Mouse (Mus musculus): ENCODE data around the gene Csmd2. TPM values are rescaled to one million over a fixed set of nuclear protein-coding genes. Genes with fewer than 3 reads are reported as not detected.

Gene Csmd2
- polyA plus RNA-seq (2014; fragmentation: Nextera tagmentation; extraction: Ambion mirVana) = 0.18 and 0.19 TPM in 2 replicates

DNA sequence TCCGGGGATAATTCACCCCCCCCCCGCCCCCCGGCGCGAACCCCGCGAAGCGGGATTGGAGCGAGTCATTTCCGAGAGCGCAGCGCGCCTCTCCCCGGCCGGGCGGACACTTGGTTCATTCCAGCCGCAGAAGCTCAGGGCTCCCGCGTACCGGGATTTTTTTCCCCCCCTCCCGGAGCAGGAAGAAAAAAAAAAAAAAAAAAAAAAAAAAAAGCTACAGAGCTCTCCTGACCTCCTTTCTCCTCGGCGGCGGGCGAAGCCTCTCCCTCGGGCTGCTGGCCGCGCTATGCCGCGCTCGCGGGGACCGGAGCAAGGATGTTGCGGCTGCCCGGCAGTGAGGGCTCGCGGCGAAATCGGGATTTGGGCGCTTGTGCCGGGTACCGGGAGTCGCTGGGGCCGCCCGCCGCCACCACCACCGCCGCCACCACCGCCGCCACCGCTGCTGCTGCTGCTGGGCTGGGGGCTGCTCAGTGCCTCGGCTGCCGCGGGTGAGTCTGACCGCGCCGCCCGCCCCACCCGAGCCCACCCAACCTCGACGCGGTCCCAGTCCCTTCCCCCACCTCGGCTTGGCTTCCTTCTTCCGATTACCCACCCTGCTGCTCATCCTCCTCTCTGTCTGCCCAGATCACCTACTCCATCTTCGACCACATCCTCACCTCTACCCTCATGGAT is at the start of gene Csmd2:
Gene Csmd2, plus strand, starts transcription at position 74 of the 672 bp plus-strand sequence.
- Histone ChIP-seq H3K27me3 (replicated peaks; ENCODE audit: control insufficient read depth, insufficient read depth, low read length) (peaks cover 68% of the 10 kb centered on the region), H3K4me2 (ENCODE audit: low read length) (peak within 1 kb of the TSS; percentile 67), H3K27ac (ENCODE audit: low read depth) (no peak within 1 kb of the TSS), H3K4me1 (replicated peaks; ENCODE audit: control insufficient read depth, insufficient read depth, low read length) (peaks cover 6% of the 10 kb centered on the region; the same call in 1 of the 2 replicates), H3K4me3 (ENCODE audit: low read depth, low read length) (peak within 1 kb of the TSS; percentile 38), H3K9me3 (ENCODE audit: control insufficient read depth, low read length) (no peaks in the 10 kb centered on the region), H3K36me3 (ENCODE audit: control insufficient read depth, insufficient read depth, low read length) (no peaks in the 10 kb centered on the region), H3K9ac (ENCODE audit: low read length) (0 out of 2 replicates have a peak within 1 kb of the TSS, but pooled peaks have one; percentile 20)
- WGBS = under 1% methylated on average over 51 of the region's 65 CpGs
- 0 out of 2 replicates have a peak, but pooled peaks have one; percentile 43 for ATAC-seq (replicated peaks; ENCODE audit: low FRiP score, low TSS enrichment, low read depth)
- peak; percentile 66 for DNase-seq (ENCODE audit: low spot score)

DNA sequence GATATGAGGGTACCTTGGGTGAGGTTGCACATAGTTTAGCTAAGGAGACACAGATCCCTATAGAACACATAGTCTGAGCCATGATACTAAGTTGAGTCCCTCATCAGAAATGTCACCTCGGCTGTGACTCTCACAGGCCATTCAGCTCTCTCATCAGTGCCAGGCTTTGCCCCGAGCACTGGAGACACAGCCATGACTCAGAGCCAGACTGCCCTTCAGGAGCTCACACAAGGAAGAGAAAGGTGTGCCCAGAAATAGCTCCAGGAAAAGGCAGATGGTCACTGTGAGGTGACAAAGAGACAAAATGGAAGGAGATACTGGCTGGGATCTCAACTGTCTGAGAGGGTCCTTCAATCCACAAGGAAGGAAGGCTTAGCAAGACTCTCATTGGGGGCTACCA is 40.0 kb upstream of the Csmd2 start:
- Histone ChIP-seq H3K4me3 (ENCODE audit: low read depth, low read length) (no peak overlapping the region), H3K4me1 (replicated peaks; ENCODE audit: control insufficient read depth, insufficient read depth, low read length) (no peaks in the 10 kb centered on the region), H3K9me3 (ENCODE audit: control insufficient read depth, low read length) (no peaks in the 10 kb centered on the region), H3K9ac (ENCODE audit: low read length) (no peak overlapping the region), H3K27me3 (replicated peaks; ENCODE audit: control insufficient read depth, insufficient read depth, low read length) (no peaks in the 10 kb centered on the region), H3K4me2 (ENCODE audit: low read length) (no peak overlapping the region), H3K27ac (ENCODE audit: low read depth) (no peak overlapping the region), H3K36me3 (ENCODE audit: control insufficient read depth, insufficient read depth, low read length) (no peaks in the 10 kb centered on the region)
- WGBS = 81% methylated on average over 2 of the region's 2 CpGs
- no peak for DNase-seq (ENCODE audit: low spot score)
- no peak for ATAC-seq (replicated peaks; ENCODE audit: low FRiP score, low TSS enrichment, low read depth)

DNA sequence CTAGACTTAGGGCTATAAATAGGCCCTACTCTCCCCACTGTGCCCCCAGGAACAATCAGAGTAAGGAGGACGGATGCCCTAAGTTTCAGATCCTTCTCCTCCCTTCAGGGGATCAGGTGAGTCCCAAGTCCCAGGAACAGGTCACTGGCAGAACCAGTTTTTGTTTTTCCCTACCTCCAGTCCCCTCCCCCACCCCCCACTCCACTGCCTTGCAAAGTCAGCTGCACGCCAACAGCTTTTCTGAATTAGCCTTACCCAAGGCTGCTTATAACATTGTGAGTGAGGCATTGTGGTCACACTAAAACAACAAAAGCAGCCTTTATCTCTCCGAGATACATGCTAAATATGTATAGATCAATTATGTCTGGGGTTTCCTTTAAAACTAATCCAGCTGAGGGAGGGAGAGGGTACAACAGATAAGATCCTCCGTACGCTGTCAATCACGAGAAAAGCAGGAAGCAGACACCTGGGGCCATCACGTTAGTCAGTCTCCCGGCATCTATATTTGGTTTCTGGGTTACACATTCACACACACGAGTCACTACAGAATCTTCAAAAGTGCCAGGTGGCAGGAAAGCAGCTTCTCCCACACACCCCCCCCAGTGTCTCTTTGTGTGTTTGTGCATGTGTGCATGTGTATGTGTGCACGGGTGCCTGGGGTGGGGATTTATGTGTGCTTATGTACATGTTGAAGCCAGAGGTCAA is 34.5 kb upstream of the Csmd2 start:
- no peak for DNase-seq (ENCODE audit: low spot score)
- H3K9me3 ChIP-seq (ENCODE audit: control insufficient read depth, low read length) = no peaks in the 10 kb centered on the region
- no peak for ATAC-seq (replicated peaks; ENCODE audit: low FRiP score, low TSS enrichment, low read depth)
- no peak overlapping the region for H3K9ac ChIP-seq (ENCODE audit: low read length)
- H3K4me3 ChIP-seq (ENCODE audit: low read depth, low read length) = no peak overlapping the region
- no peak overlapping the region for H3K4me2 ChIP-seq (ENCODE audit: low read length)
- no peaks in the 10 kb centered on the region for H3K36me3 ChIP-seq (ENCODE audit: control insufficient read depth, insufficient read depth, low read length)
- H3K4me1 ChIP-seq (replicated peaks; ENCODE audit: control insufficient read depth, insufficient read depth, low read length) = no peaks in the 10 kb centered on the region
- H3K27ac ChIP-seq (ENCODE audit: low read depth) = no peak overlapping the region
- H3K27me3 ChIP-seq (replicated peaks; ENCODE audit: control insufficient read depth, insufficient read depth, low read length) = no peaks in the 10 kb centered on the region
- 44% methylated on average over 10 of the region's 10 CpGs for WGBS

DNA sequence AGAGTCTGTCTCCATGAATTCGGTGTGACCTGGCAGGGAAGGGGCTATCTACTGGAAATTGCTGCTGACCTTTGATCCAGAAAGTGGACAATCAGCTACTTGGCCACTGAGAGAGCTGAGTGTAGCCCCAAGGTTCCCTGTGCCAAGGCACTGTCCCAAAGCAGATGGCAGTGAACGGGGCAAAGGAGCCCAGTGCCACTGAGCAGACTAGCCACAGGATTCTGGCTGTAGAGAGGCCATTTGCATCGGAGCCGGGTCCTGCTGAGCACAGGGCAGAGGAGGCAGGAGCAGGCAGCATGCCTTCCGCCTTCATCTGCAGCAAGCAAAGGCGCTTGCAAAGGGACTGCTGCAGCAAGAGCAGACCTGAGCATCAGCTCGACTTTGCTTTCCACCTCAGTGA is 18.6 kb upstream of the Csmd2 start:
- DNase-seq (ENCODE audit: low spot score) (no peak), ATAC-seq (replicated peaks; ENCODE audit: low FRiP score, low TSS enrichment, low read depth) (no peak)
- Histone ChIP-seq H3K36me3 (ENCODE audit: control insufficient read depth, insufficient read depth, low read length) (no peaks in the 10 kb centered on the region), H3K9ac (ENCODE audit: low read length) (no peak overlapping the region), H3K27me3 (replicated peaks; ENCODE audit: control insufficient read depth, insufficient read depth, low read length) (peaks cover 58% of the 10 kb centered on the region), H3K27ac (ENCODE audit: low read depth) (no peak overlapping the region), H3K4me3 (ENCODE audit: low read depth, low read length) (no peak overlapping the region), H3K9me3 (ENCODE audit: control insufficient read depth, low read length) (no peaks in the 10 kb centered on the region), H3K4me1 (replicated peaks; ENCODE audit: control insufficient read depth, insufficient read depth, low read length) (no peaks in the 10 kb centered on the region), H3K4me2 (ENCODE audit: low read length) (no peak overlapping the region)
- WGBS = 9% methylated on average over 7 of the region's 7 CpGs

DNA sequence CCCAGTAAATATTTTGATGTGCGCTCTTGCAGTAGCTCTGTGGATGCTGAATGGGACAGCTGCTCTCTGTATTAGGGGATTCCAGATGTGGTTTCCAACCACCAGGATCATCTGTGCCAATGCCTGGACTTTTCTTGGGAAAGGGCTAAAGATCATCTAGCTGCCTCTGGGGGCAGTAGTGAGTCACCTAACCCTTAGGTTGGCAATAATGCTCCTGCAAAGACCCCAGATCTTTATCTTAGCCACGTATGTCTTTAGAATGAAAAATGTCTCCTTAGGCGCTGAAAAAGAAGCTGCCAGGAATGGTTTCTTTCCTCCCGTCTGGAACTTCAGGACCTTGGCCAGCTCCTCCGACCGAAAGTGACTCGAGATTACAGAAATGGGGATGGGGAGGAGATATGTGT is 17.6 kb upstream of the Csmd2 start:
- Histone ChIP-seq H3K27me3 (replicated peaks; ENCODE audit: control insufficient read depth, insufficient read depth, low read length) (peaks cover 58% of the 10 kb centered on the region), H3K4me1 (replicated peaks; ENCODE audit: control insufficient read depth, insufficient read depth, low read length) (no peaks in the 10 kb centered on the region), H3K4me3 (ENCODE audit: low read depth, low read length) (no peak overlapping the region), H3K36me3 (ENCODE audit: control insufficient read depth, insufficient read depth, low read length) (no peaks in the 10 kb centered on the region), H3K9ac (ENCODE audit: low read length) (no peak overlapping the region), H3K27ac (ENCODE audit: low read depth) (no peak overlapping the region), H3K9me3 (ENCODE audit: control insufficient read depth, low read length) (no peaks in the 10 kb centered on the region), H3K4me2 (ENCODE audit: low read length) (no peak overlapping the region)
- peak; percentile 89 for DNase-seq (ENCODE audit: low spot score)
- ATAC-seq (replicated peaks; ENCODE audit: low FRiP score, low TSS enrichment, low read depth) = no peak
- 7% methylated on average over 7 of the region's 7 CpGs for WGBS

DNA sequence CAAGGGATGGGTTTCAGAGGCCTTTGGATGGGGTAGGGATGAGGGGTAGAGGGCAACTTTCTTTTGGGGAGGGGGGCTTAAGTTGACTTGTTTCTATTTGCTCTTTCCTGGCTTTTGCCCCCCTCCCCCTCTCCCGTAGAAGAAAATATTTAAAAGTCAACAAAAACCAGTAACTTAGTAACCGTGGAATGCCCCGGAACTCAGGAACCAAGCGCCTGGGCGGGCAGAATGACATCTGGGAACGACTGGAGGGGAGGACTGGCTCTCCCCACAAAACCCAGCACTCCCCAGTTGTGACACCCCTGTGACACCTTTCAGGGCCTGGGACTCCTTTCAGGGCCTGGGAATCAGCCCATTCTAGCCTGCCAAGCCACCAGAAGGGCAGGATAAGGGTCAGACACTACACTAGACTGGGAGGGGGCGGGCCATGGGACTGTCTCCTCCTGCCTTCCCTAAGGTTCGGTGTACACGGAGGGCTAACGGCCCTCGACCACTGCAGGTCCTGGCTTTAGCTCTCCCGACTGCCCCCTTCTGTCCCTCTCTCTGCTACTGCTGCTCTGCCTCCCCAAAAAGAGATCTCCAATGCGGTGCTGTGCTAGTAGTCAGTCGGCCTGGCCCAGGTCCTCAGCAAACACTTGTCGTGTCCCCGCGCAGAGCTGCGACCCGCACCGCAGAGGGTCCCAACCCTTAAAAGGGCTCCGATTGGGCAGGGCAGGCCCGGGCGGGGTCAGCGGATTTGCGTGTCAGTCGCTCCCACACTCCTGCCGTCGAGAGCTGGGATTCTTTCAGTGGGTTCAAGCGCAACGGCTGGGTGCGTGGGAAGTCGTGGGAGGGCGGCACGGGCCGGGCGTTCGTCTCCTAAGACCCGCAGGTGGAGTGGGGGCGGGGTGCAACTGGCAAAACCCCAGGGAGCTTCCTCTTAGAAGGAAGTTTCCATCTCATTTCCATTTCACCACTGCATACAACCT is 16.5 kb upstream of the Csmd2 start, which contains the start of gene CK137956:
Gene CK137956, minus strand, starts transcription at position 51 of the 968 bp plus-strand sequence.
- H3K4me1 ChIP-seq (replicated peaks; ENCODE audit: control insufficient read depth, insufficient read depth, low read length) = no peaks in the 10 kb centered on the region
- H3K4me2 ChIP-seq (ENCODE audit: low read length) = no peak within 1 kb of the TSS
- no peak within 1 kb of the TSS for H3K9ac ChIP-seq (ENCODE audit: low read length)
- DNase-seq (ENCODE audit: low spot score) = no peak
- H3K4me3 ChIP-seq (ENCODE audit: low read depth, low read length) = no peak within 1 kb of the TSS
- no peaks in the 10 kb centered on the region for H3K9me3 ChIP-seq (ENCODE audit: control insufficient read depth, low read length)
- peaks cover 58% of the 10 kb centered on the region for H3K27me3 ChIP-seq (replicated peaks; ENCODE audit: control insufficient read depth, insufficient read depth, low read length)
- 6% methylated on average over 39 of the region's 39 CpGs for WGBS
- ATAC-seq (replicated peaks; ENCODE audit: low FRiP score, low TSS enrichment, low read depth) = no peak
- no peak within 1 kb of the TSS for H3K27ac ChIP-seq (ENCODE audit: low read depth)
- H3K36me3 ChIP-seq (ENCODE audit: control insufficient read depth, insufficient read depth, low read length) = no peaks in the 10 kb centered on the region

DNA sequence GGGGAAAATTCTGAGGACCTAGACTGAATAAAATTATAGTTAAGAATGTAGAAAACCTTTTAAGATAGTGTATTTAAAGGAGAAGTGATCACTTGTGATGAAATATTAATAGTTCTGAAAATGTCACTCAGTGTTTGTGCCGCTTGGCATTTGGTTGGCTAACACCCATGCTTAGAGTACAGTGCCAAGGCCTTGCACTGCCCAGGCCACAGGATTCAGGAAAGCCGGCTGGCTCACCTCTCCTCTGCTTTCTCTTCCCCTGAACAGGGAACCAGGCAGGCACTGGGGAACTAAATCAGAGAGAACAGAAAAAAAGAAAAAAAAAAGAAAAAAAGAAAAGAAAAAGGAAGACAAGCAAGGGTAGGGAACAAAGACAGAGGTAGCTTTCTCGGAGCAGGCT is 14.7 kb upstream of the Csmd2 start:
- ATAC-seq (replicated peaks; ENCODE audit: low FRiP score, low TSS enrichment, low read depth) (no peak), DNase-seq (ENCODE audit: low spot score) (no peak)
- WGBS = 88% methylated on average over 3 of the region's 3 CpGs
- Histone ChIP-seq H3K4me3 (ENCODE audit: low read depth, low read length) (no peak overlapping the region), H3K4me1 (replicated peaks; ENCODE audit: control insufficient read depth, insufficient read depth, low read length) (no peaks in the 10 kb centered on the region), H3K4me2 (ENCODE audit: low read length) (no peak overlapping the region), H3K9me3 (ENCODE audit: control insufficient read depth, low read length) (no peaks in the 10 kb centered on the region), H3K27me3 (replicated peaks; ENCODE audit: control insufficient read depth, insufficient read depth, low read length) (peaks cover 54% of the 10 kb centered on the region), H3K27ac (ENCODE audit: low read depth) (no peak overlapping the region), H3K36me3 (ENCODE audit: control insufficient read depth, insufficient read depth, low read length) (no peaks in the 10 kb centered on the region), H3K9ac (ENCODE audit: low read length) (no peak overlapping the region)

DNA sequence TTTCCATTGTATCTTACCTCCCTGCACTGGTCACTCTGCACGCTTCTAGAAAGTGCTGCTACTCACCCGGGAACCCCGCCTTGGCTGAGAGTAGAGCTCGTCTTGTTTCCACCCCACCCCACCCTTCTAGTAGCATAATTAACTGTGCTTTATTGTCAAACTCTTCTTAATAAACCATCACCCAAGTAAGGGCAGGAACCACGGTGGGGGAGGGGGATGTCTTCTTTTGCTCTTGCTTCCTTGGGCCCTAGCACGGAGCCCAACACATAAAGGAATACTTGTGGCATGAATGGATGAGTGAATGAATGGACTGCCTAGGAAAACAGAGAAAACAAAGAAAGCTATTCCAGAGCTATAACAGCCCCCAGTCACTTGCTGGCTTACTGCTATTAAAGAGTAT is 6.5 kb upstream of the Csmd2 start:
- Histone ChIP-seq H3K27ac (ENCODE audit: low read depth) (no peak overlapping the region), H3K27me3 (replicated peaks; ENCODE audit: control insufficient read depth, insufficient read depth, low read length) (peaks cover 19% of the 10 kb centered on the region), H3K4me2 (ENCODE audit: low read length) (no peak overlapping the region), H3K9me3 (ENCODE audit: control insufficient read depth, low read length) (no peaks in the 10 kb centered on the region), H3K4me3 (ENCODE audit: low read depth, low read length) (no peak overlapping the region), H3K36me3 (ENCODE audit: control insufficient read depth, insufficient read depth, low read length) (no peaks in the 10 kb centered on the region), H3K4me1 (replicated peaks; ENCODE audit: control insufficient read depth, insufficient read depth, low read length) (no peaks in the 10 kb centered on the region), H3K9ac (ENCODE audit: low read length) (no peak overlapping the region)
- WGBS = 80% methylated on average over 6 of the region's 6 CpGs
- no peak for ATAC-seq (replicated peaks; ENCODE audit: low FRiP score, low TSS enrichment, low read depth)
- no peak for DNase-seq (ENCODE audit: low spot score)

All from intestine, embryonic 14.5 days (tissue).